In genomic region chr9:93131620-93132200, GRCm38 (mm10) we compare ENCODE assay signal across 27 mouse cellular contexts.
DNase-seq lines count a peak whose midpoint lies in the region; ATAC-seq and TF ChIP-seq lines count a peak whose summit lies in the region.
"Had no signal": no experiment of that assay in that cellular context is flagged by ENCODE, and none has a peak within 500 bp of the region (broad histone marks: within the 10 kb centered on the region; RNA-seq: fewer than 3 reads in every experiment).

No protein-coding gene starts in this region.

- no peak for TF ChIP-seq POLR2A in embryonic fibroblast, embryonic 13.5 days (IDR thresholded peaks at IDR 0.05; ENCODE audit: low read depth, low read length)
- TF ChIP-seq POLR2A in myocyte (IDR thresholded peaks at IDR 0.05; ENCODE audit: insufficient read length, low read depth) = no peak

- peak; percentile 62; the same call in 1 of the 2 replicates for ATAC-seq in frontal cortex, adult (ENCODE audit: low TSS enrichment)
- ATAC-seq in Patski = no peak
- ATAC-seq in forebrain, embryonic 12.5 days (ENCODE audit: low FRiP score) = no peak
- no peak for ATAC-seq in stomach, postnatal 0 days (ENCODE audit: low FRiP score, low TSS enrichment)
- ATAC-seq: activated CD4-positive, CD25-positive, alpha-beta regulatory T cell, adult 4 months; forebrain, embryonic 13.5 days; forebrain, embryonic 16.5 days; hindbrain, embryonic 16.5 days; inflammation-experienced regulatory T-cells, adult 6 months; intestine, embryonic 16.5 days had no signal

- no peaks in the 10 kb centered on the region for H3K27me3 ChIP-seq in Patski
- H3K27me3 ChIP-seq in myocyte (ENCODE audit: control insufficient read depth, insufficient read depth, insufficient read length) = no peaks in the 10 kb centered on the region
- no peaks in the 10 kb centered on the region for H3K27me3 ChIP-seq in forebrain, embryonic 12.5 days
- no peaks in the 10 kb centered on the region for H3K27me3 ChIP-seq in stomach, postnatal 0 days (ENCODE audit: control insufficient read depth, insufficient read depth, low read length)
- H3K27me3 ChIP-seq: forebrain, embryonic 13.5 days; hindbrain, embryonic 13.5 days had no signal

- H3K9ac ChIP-seq in forebrain, embryonic 12.5 days = no peak overlapping the region
- no peak overlapping the region for H3K9ac ChIP-seq in stomach, postnatal 0 days (ENCODE audit: low read length)
- H3K9ac ChIP-seq: forebrain, embryonic 13.5 days; hindbrain, embryonic 13.5 days had no signal

- no peak for TF ChIP-seq CTCF in Patski (IDR thresholded peaks at IDR 0.05)
- TF ChIP-seq CTCF in embryonic fibroblast, embryonic 13.5 days (IDR thresholded peaks at IDR 0.05; ENCODE audit: borderline replicate concordance, insufficient read depth, low read length) = no peak
- no peak for TF ChIP-seq CTCF in stomach, postnatal 0 days (IDR thresholded peaks at IDR 0.05; ENCODE audit: low read depth)

- in situ Hi-C loops in Patski (cut with MboI; ENCODE audit: low pct_unique_long_range_greater_than_20kb) = no loop called here

- peak overlapping the region; percentile 30 for H3K4me2 ChIP-seq in myocyte (ENCODE audit: low read depth)
- H3K4me2 ChIP-seq in forebrain, embryonic 12.5 days = no peak overlapping the region
- no peak overlapping the region for H3K4me2 ChIP-seq in stomach, postnatal 0 days (replicated peaks; ENCODE audit: low read depth)
- H3K4me2 ChIP-seq: forebrain, embryonic 13.5 days; hindbrain, embryonic 13.5 days had no signal

- no peak for DNase-seq in frontal cortex, postnatal 14 days (ENCODE audit: low spot score in 2 of 2)
- DNase-seq in Patski (ENCODE audit: low read depth, low spot score) = peak; percentile 4
- DNase-seq in stomach, postnatal 0 days (ENCODE audit: low spot score) = no peak
- no peak for DNase-seq in heart, adult 8-10 months (ENCODE audit: low spot score)
- DNase-seq: adrenal gland, adult 8-10 months; adrenal gland, postnatal 25 days; B cell, adult 2 months; cerebellum, adult 2 months; cerebellum, postnatal 10 days; gastrocnemius, postnatal 25 days; heart, adult 18-20 months; heart, postnatal 36 days; kidney, adult 18-20 months; kidney, adult 9 months had no signal

- H3K79me2 ChIP-seq in myocyte (ENCODE audit: control insufficient read depth, insufficient read depth) = no peaks in the 10 kb centered on the region

- no peaks in the 10 kb centered on the region for H3K9me3 ChIP-seq in forebrain, embryonic 12.5 days
- H3K9me3 ChIP-seq in stomach, postnatal 0 days (ENCODE audit: control insufficient read depth, low read length) = no peaks in the 10 kb centered on the region
- H3K9me3 ChIP-seq: forebrain, embryonic 13.5 days; heart, embryonic 10.5 days; hindbrain, embryonic 10.5 days; hindbrain, embryonic 13.5 days had no signal

- peak overlapping the region; percentile 99 for H3K27ac ChIP-seq in embryonic fibroblast, embryonic 13.5 days (ENCODE audit: insufficient read depth, low read length)
- H3K27ac ChIP-seq in forebrain, embryonic 12.5 days = no peak overlapping the region
- H3K27ac ChIP-seq in stomach, postnatal 0 days (replicated peaks) = no peak overlapping the region
- H3K27ac ChIP-seq: forebrain, embryonic 13.5 days; heart, embryonic 10.5 days; hindbrain, embryonic 10.5 days; hindbrain, embryonic 13.5 days had no signal

- no peak overlapping the region for H3ac ChIP-seq in myocyte (ENCODE audit: control insufficient read depth, insufficient read length)

- peaks cover 5% of the 10 kb centered on the region; the same call in 1 of the 2 replicates for H3K4me1 ChIP-seq in embryonic fibroblast, embryonic 13.5 days (ENCODE audit: control insufficient read depth, insufficient read depth, low read length)
- no peaks in the 10 kb centered on the region for H3K4me1 ChIP-seq in forebrain, embryonic 12.5 days
- H3K4me1 ChIP-seq in stomach, postnatal 0 days (replicated peaks; ENCODE audit: control insufficient read depth, insufficient read depth) = no peaks in the 10 kb centered on the region
- H3K4me1 ChIP-seq: forebrain, embryonic 13.5 days; heart, embryonic 10.5 days; hindbrain, embryonic 10.5 days; hindbrain, embryonic 13.5 days had no signal

- H3K4me3 ChIP-seq in embryonic fibroblast, embryonic 13.5 days (ENCODE audit: insufficient read depth, low read length) = no peak overlapping the region
- H3K4me3 ChIP-seq in myocyte = no peak overlapping the region
- no peak overlapping the region for H3K4me3 ChIP-seq in forebrain, embryonic 12.5 days (replicated peaks)
- no peak overlapping the region for H3K4me3 ChIP-seq in stomach, postnatal 0 days (ENCODE audit: low read depth, low read length)
- H3K4me3 ChIP-seq: forebrain, embryonic 13.5 days; heart, embryonic 10.5 days; hindbrain, embryonic 10.5 days; hindbrain, embryonic 13.5 days had no signal

- H3K36me3 ChIP-seq in myocyte (ENCODE audit: control insufficient read depth, insufficient read depth) = no peaks in the 10 kb centered on the region
- H3K36me3 ChIP-seq in forebrain, embryonic 12.5 days (replicated peaks) = no peaks in the 10 kb centered on the region
- no peaks in the 10 kb centered on the region for H3K36me3 ChIP-seq in stomach, postnatal 0 days (ENCODE audit: control insufficient read depth, insufficient read depth, low read length)
- H3K36me3 ChIP-seq: heart, embryonic 10.5 days; hindbrain, embryonic 10.5 days; hindbrain, embryonic 13.5 days had no signal

- no peak for TF ChIP-seq EP300 in stomach, postnatal 0 days (optimal IDR thresholded peaks at IDR 0.05)

- CTCF ChIA-PET in Patski (lab: Charles Lee) = no interaction called here

- POLR2A ChIA-PET in Patski (lab: Charles Lee) = no interaction called here

TF ChIP-seq in myocyte, 11 proteins besides CTCF, POLR2A, EP300 and RAD21:
- TF ChIP-seq CEBPB (IDR thresholded peaks at IDR 0.05; ENCODE audit: insufficient read depth, poor library complexity, severe bottlenecking) = 0 out of 2 replicates have a peak, but pooled peaks have one; percentile 18
- TF ChIP-seq POLR2AphosphoS2 (IDR thresholded peaks at IDR 0.05; ENCODE audit: insufficient read length, low read depth) = no peak
